Mouse (Mus musculus) kidney, postnatal 36 days (tissue): ENCODE measurements around the gene Gm47996.

ENCODE experiments used
- DNase-seq, 2 experiments: peaks; one replicate each; pipeline ENCODE4 v3.0.0; 2021 to 2022; ENCODE audit warnings: mixed read lengths in 2 of 2

Gene Gm47996

DNA sequence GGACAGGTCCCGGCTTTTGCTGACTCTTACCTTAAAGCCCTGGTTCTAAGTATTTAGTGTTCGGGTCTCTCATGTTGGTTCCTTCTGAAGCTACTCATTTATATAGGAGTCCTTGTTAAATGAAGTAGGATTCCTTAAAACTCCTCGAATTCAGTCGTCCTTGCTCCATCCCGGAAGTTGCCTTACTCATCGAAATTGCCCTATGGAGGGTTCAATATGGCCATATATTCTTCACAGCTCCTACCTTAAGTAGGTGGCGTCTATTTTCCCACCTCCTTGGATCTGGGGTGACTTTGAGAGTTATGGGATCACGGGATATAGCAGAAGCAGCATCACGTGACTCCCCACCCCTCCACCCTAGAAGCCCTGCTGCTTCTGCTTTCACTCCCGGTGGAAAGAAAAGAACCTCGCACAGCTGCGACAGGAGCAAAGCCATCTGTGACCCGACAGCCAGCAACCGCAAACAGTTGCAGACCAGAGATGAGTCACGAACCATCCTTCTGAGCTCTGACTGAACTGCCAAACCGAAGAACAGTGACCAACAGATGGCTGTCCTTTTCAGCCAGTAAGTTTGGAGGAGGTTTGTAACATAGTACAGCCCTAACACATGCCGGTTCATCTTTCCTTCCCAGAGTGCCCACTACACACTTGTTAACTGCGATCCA is 40.7 kb downstream of the Gm47996 start:
- DNase-seq, result peak; percentile 35 to 49

DNA sequence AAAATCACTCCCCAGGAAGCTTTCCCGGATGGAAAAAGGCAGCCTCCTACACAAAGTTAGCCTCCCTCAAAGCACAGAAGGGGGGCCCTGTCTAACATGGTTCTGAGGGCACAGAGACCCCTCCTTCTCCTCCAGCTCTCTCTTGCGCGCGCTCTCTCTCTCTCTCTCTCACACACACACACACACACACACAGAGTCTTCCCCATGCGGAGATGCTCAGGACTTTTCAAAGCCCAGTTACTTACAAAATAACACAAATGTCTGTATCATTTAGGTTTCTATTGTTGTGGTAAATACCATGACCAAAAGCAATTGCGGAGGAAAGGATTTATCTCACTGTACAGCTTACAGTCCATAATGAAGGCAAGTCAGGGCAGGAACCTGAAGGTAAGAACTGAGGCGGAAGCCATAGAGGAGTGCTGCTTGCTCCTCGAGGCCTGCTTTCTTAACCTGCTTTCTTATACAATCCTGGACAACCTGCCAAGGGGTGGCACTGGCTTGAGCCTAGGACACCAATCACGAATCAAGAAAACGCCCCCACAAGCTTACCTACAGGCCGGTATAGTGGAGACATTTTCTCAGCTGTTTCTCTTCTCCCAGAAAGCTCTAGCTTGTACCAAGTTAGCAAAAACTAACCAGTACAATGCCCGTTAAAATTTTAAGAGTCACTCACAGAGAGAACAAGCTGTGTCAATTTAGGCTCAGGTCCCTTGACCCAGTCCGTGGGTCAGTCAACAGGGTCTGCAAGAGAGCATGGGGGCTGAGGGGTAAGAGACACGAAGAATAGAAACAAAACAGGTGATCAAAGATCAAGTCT is 41.5 kb downstream of the Gm47996 start:
- DNase-seq, result no peak

DNA sequence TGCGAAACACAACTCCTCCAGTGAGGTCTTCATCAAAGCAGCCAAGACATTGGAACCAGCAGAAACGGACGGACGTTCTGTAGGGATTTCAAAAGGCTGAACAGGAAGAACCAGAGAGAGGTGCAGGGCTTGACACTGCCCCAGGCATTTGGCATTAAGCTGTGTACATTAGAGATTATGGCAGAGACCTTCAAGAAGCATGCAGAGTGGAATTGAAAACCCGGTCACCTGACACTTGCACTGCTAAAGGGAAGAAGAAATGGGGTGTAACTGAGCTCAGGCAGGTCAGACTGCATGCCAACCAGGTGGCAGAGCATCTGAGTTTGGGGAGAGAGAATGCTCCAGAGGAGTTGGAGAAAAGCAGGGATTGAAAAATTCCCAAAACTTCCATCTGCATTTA is 45.5 kb downstream of the Gm47996 start:
- no peak for DNase-seq

DNA sequence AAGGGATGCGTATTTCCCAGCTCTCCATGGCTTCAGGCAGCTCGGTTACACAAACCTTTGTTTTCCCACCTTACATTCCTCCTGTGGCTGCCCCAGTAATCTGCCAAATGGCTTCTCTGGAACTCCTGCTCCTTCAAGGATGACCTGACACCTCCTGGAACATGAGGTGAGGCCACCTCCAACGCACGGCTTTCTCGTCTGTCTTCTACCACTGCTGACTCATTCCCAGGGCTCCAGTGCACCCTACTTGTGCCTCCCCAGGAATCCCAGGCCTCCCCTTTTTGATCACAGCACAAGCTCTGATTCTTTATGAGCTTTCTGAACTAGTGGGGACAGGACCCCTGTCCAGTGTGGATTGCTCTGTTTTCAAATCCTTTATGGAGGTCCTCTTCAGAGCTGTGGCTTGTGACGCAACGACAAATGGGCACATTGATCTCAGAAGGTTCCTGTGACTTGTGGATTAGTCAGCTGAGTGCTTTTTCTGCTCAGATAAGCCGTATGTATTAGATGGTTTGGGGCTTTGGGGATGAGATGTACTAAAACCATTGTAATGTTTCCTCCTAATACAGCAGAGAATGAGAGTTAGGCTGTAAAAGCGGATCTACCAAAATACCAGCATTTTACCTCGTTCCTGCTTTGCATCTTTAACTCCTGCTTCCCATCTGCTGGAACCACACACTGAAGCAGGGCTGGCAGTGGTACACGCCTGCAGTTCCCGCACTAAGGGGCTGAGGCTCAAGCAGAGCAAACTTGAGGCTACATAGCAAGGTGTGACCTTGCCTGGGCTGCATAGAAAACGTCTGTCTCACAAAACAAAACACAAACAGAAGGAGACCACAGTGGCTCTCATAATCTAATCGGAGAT is 48.4 kb downstream of the Gm47996 start:
- DNase-seq, result no peak

DNA sequence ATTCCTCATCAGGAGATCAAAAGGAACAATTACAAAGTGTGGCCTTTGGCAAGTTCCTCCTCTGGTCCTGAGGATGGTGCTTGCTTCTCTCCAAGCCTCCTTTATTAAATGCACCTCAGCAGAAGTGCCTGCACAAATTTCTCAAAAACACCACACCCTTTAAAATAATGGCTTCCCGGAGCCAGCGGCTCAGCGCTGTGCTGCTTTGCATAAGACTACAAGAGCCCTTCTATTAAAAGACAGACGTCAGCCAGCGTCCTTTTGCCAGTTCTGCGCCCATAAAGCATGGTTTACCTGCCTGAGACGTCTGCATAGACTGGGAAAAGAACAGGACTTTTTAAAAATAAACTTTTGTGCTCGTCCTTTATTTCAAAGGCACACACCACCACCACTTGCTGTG is 49.1 kb downstream of the Gm47996 start:
- no peak for DNase-seq
